Mouse (Mus musculus) ovary, adult 18-20 months (tissue): ENCODE results near the gene Pstk.
"Not testable (repeated sequence)": the region's sequence is repeated elsewhere in the genome, so short reads cannot be mapped to it uniquely, and the experiment has no call there.

Source experiments
- DNase-seq: peaks from one replicate; pipeline ENCODE4 v3.0.0; 2022; ENCODE audit warnings: low spot score, mixed read lengths

Gene Pstk

GRCm38 (mm10) chr7:131370648-131371469 is at the start of gene Pstk:
Pstk (plus strand) TSS chr7:131371141.
- DNase-seq: peak; percentile 83

DNA sequence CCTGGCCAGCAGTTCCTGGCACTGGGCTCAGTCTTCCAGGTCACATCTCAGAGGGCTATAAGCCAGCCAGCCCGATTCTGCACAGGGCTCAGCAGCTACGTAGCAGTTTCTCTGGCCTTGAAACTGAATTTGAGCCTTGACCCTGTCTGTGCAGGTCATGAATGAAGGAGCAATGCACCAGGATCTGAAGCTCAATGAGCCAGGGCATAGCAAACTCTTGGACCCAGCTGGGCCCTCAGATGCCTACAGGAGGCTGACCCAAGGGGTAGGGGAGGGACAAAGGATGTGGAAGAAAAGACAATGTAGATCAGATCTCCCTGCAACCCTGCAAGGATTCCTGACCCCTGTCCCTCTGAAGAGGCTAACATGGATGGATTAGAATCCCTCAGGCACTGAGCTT is 48.7 kb upstream of the Pstk start, which contains the start of gene Cuzd1:
Gene Cuzd1 (minus strand): TSS at position 101 of the 400 bp plus-strand sequence.
- no peak for DNase-seq

- DNase-seq: no peak
Measured at GRCm38 (mm10) chr7:131327054-131327453, 43.9 kb upstream of the Pstk start.

DNA sequence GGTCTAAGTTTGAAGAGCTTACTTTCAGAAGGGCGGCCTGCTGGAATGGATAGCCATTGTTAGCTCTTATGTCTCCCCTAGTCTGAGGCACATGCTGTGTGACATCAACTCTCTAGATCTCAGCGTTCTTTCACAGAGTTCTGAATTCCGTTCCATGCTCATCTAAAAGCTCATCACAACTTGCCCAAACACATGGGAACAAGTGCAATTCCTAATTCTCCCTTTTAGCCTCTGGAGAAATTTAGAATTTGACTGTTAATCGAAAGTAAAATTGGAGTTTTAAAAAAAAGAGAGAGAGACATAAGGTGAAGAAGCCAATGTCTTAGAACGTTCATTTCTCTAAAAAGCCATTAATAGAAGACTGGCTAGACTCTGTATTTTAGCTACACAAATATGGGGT is 41.5 kb upstream of the Pstk start, which contains the start of gene Fam24b:
Gene Fam24b (minus strand): TSS at position 101 of the 400 bp plus-strand sequence.
- DNase-seq: no peak

GRCm38 (mm10) chr7:131331688-131332087 is 39.3 kb upstream of the Pstk start:
- DNase-seq: no peak

DNA sequence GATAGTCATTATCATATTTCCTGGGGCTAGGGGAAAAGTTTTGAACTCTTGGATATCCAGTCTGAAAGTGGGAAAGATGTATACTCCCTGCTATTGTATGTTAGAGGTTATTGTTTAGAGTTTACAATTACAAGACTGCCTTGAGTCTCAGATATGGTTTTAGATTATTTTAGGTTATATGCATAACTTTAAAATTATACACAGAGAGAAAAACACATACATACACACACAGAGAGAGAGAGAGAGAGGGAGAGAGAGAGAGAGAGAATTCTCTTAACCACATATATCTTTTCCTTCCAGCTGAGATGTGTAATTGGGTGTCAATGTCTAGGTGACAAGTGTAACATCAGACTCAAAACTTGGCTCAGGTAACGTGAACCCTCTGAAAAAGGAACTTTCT is 37.4 kb upstream of the Pstk start, which contains the start of gene Fam24a:
Gene Fam24a (plus strand): TSS at position 301 of the 400 bp plus-strand sequence.
- DNase-seq: no peak

GRCm38 (mm10) chr7:131337502-131338068 is 33.4 kb upstream of the Pstk start:
- no peak for DNase-seq

- no peak for DNase-seq
Measured at GRCm38 (mm10) chr7:131345856-131346541, 24.9 kb upstream of the Pstk start.

GRCm38 (mm10) chr7:131356105-131356504 is 14.8 kb upstream of the Pstk start:
- no peak for DNase-seq

DNA sequence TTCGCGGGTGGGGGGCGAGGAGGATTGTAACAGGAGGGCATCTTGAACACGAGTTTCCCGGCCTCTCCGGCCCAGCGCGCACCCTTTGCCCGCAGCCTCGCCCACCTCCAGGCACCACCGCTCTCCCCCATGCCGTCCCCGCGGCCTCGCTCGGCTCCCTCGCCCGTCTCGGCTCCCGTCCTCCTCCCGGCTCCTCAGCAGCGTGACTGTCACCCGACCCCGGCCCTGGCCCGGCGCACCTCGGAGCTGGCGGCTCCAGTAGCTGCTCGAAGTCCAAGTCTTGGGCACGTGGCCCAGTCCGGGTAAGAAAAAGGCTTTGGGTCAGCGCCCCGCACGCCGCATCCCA is 8.7 kb upstream of the Pstk start:
- no peak for DNase-seq

DNA sequence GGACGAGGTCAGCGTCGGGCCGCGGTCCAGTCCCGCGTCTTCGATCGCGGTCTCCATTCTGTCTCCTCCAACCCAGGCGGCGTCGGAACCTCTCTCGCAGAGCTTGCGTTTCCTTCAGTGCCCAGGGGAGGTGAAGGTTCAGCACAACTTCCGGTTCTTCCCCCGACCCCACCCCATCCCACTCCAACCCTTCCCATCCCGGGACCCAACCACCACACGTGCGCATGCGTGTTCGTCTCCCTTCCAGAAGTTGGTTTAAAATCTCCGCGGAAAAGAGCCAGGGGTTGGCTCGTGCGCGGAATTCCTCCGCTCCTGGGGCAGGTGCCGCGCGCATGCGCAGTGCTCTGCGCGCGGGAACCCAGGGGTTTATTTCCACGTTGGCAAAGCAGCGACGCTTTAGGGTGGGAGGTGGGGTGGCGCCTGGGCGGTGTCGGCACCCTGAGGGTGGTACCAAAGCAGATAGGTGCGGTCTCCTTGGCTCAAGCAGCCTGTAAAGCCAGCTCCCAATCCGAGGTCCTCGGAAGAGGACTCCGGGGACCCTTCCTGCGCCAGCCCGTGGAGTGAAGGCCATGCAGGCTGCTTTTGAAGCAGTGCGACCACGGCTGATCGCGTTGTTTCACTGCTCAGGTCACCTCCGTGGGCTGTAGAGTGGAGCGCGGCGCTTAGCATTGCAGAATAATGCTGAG is 8.2 kb upstream of the Pstk start, which contains the start of gene 2310057M21Rik:
Gene 2310057M21Rik (minus strand): TSS at position 145 of the 686 bp plus-strand sequence.
- DNase-seq: peak; percentile 95

GRCm38 (mm10) chr7:131364131-131364530 is 6.8 kb upstream of the Pstk start:
- no peak for DNase-seq

GRCm38 (mm10) chr7:131371470-131371860 is 524 bp downstream of the Pstk start:
- no peak for DNase-seq

- no peak for DNase-seq
Measured at GRCm38 (mm10) chr7:131371880-131372651, 1.1 kb downstream of the Pstk start.

GRCm38 (mm10) chr7:131391761-131392160 is 20.8 kb downstream of the Pstk start:
- DNase-seq: not testable (repeated sequence)

- DNase-seq: no peak
Measured at GRCm38 (mm10) chr7:131409321-131409987, 38.5 kb downstream of the Pstk start.

DNA sequence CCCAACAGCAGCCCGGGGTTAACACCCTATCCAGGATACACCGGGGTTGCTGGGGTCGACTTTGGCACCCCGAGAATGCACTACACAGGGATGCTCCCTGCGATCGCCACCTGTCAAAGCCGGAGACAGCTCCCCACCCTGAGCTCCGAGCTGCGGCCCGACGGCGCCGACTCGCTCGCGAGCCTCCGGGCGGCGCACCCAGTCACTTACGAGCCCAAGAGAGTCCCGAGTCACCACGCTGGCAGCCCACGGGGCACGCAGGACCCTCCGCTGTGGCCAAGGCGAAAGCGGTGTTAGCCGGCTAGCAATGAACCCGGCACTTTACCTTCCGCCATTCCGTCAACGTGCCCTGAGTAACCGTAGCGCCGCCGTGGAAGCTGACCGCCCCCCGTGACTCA is 39.0 kb downstream of the Pstk start:
- no peak for DNase-seq

DNA sequence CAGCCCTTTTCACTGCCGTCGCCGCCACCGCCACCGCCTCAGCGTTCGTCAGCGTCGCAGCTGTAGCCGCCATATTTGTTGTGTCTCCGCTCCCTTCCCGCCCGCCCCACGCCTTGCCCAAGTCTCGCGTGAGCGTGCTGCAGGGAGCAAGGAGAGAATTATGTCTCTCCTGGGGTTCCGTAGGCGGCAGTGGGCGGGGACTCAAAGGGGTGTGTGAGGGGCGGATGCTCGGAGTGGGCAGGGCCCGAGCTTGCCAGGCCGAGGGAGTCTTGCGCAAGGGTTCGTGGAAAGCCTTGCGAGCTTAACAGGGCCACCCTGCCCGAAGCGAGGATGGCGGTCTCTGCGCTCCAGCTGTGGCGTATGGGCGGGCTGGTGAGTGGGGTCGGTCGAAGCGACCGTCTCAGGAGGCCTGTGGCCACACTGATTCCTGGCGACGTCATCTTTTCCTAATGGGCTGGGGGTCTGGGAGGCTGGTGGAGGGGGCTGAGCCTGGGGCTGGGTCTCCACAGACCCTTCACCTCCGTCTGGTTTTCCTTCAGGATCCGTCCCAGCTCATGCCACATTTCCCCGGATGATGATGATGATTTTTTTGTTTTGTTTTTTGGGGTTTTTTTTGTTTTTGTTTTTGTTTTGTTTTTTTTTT is 39.6 kb downstream of the Pstk start, which contains the start of the genes Ikzf5 and Acadsb:
Gene Ikzf5 (minus strand): TSS at position 106 of the 643 bp plus-strand sequence.
Gene Acadsb (plus strand): TSS at position 186 of the 643 bp plus-strand sequence.
- peak; percentile 98 for DNase-seq

DNA sequence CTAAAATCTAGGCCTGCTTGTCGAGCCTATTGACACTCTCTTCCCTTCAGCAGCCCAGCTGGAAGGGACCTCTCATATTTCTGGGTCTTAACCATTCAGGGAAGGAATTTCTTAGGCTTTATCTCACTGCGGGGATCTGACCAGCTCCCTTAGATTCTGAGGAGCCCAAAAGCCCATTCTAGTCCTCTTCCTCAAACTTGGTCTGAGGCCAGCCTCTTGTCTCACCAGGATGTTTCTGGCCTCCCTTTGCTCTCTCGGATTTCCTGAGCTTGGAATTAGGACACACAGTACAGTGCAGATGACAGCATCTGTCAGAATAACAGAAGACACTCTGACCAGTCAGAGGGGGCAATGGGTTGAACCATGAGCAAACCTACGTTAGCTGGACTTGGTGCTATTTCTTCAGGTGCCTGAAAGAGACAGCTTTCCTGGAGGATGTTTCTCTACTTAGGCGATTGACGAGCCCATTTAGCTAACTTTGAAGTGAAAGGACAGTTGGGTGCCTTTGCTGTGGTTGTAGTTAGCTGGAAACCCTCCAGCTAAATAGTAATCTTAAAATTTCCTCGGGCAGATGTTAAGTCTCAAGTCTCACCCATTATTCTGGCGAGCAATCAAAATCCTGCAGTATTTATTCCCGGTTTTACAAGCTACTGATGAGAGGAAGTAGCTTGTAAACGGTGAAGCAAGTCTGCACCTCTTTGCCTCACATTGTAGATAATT is 40.4 kb downstream of the Pstk start:
- no peak for DNase-seq

- no peak for DNase-seq
Measured at GRCm38 (mm10) chr7:131411941-131412270, 41.0 kb downstream of the Pstk start.
